Mouse (Mus musculus) CD4-positive, CD25-positive, alpha-beta regulatory T cell, adult 9 weeks (primary cell): Measurements from ENCODE around the gene Zbtb7a. TPM values are rescaled to one million over a fixed set of nuclear protein-coding genes. Genes with fewer than 3 reads are reported as not detected.

ENCODE experiments used
- polyA plus RNA-seq: library from polyadenylated mRNA; unstranded; fragments of 100-300 nt; shearing (Covaris generic); gene quantifications from one replicate; pipeline ENCODE4 v1.2.1, GENCODE M21; 2017

Gene Zbtb7a
- polyA plus RNA-seq = 18.9 TPM

GRCm38 (mm10) chr10:81134966-81135681 is at the start of gene Zbtb7a:
TSS of gene Zbtb7a (plus strand) at chr10:81135220.

GRCm38 (mm10) chr10:81105565-81106112 is 29.4 kb upstream of the Zbtb7a start, which contains the start of gene Map2k2:
TSS of gene Map2k2 (plus strand) at chr10:81105915.

GRCm38 (mm10) chr10:81167200-81168086 is 32.4 kb downstream of the Zbtb7a start, which contains the start of gene Pias4:
TSS of gene Pias4 (minus strand) at chr10:81167923.

GRCm38 (mm10) chr10:81176466-81177271 is 41.6 kb downstream of the Zbtb7a start, which contains the start of gene Eef2:
TSS of gene Eef2 (plus strand) at chr10:81176631.

GRCm38 (mm10) chr10:81182336-81183333 is 47.6 kb downstream of the Zbtb7a start, which contains the start of gene Dapk3:
TSS of gene Dapk3 (plus strand) at chr10:81183005.

GRCm38 (mm10) chr10:81183805-81184204 is 48.8 kb downstream of the Zbtb7a start, which contains the start of gene 4930442H23Rik:
TSS of gene 4930442H23Rik (minus strand) at chr10:81183849.

GRCm38 (mm10) chr10:81201807-81202758 is 67.1 kb downstream of the Zbtb7a start, which contains the start of gene Nmrk2:
TSS of gene Nmrk2 (minus strand) at chr10:81202051.

Other genes starting within 250 kb of the Zbtb7a start
- 269 TPM for gene Timm13, start 234.3 kb upstream of the Zbtb7a start, polyA plus RNA-seq
- gene Lmnb2, start 217.0 kb upstream of the Zbtb7a start, polyA plus RNA-seq = 10.1 TPM
- 80.1 TPM for gene Gadd45b, start 205.1 kb upstream of the Zbtb7a start, polyA plus RNA-seq
- gene Gng7, start 120.3 kb upstream of the Zbtb7a start, polyA plus RNA-seq = 0.14 TPM
- not detected for gene Diras1, start 109.6 kb upstream of the Zbtb7a start, polyA plus RNA-seq
- gene Slc39a3, start 97.8 kb upstream of the Zbtb7a start, polyA plus RNA-seq = 11.8 TPM
- gene Sgta, start 75.0 kb upstream of the Zbtb7a start, polyA plus RNA-seq = 113 TPM
- gene Thop1, start 65.2 kb upstream of the Zbtb7a start, polyA plus RNA-seq = 8.0 TPM
- gene Creb3l3, start 36.3 kb upstream of the Zbtb7a start, polyA plus RNA-seq = 0.25 TPM
- 31.9 TPM for gene Map2k2, start 29.3 kb upstream of the Zbtb7a start, polyA plus RNA-seq
- gene Pias4, start 32.7 kb downstream of the Zbtb7a start, polyA plus RNA-seq = 32.1 TPM
- gene Eef2, start 41.4 kb downstream of the Zbtb7a start, polyA plus RNA-seq = 984 TPM
- gene Dapk3, start 47.8 kb downstream of the Zbtb7a start, polyA plus RNA-seq = 12.1 TPM
- not detected for gene 4930442H23Rik, start 48.6 kb downstream of the Zbtb7a start, polyA plus RNA-seq
- gene Nmrk2, start 66.8 kb downstream of the Zbtb7a start, polyA plus RNA-seq = 0.37 TPM
- gene Atcay, start 95.6 kb downstream of the Zbtb7a start, polyA plus RNA-seq = 9.0 TPM
- gene Zfr2, start 97.9 kb downstream of the Zbtb7a start, polyA plus RNA-seq = 3.7 TPM
- 134 TPM for gene Matk, start 117.7 kb downstream of the Zbtb7a start, polyA plus RNA-seq
- gene Mrpl54, start 131.7 kb downstream of the Zbtb7a start, polyA plus RNA-seq = 139 TPM
- 38.6 TPM for gene Apba3, start 131.7 kb downstream of the Zbtb7a start, polyA plus RNA-seq
- gene Tjp3, start 156.4 kb downstream of the Zbtb7a start, polyA plus RNA-seq = 8.3 TPM
- 32.1 TPM for gene Pip5k1c, start 157.7 kb downstream of the Zbtb7a start, polyA plus RNA-seq
- 16.6 TPM for gene Cactin, start 185.9 kb downstream of the Zbtb7a start, polyA plus RNA-seq
- gene Tbxa2r, start 193.5 kb downstream of the Zbtb7a start, polyA plus RNA-seq = 41.7 TPM
- gene Gipc3, start 208.0 kb downstream of the Zbtb7a start, polyA plus RNA-seq = not detected
- 28.8 TPM for gene Hmg20b, start 215.3 kb downstream of the Zbtb7a start, polyA plus RNA-seq
- gene Mfsd12, start 222.3 kb downstream of the Zbtb7a start, polyA plus RNA-seq = 1.5 TPM
- gene 4930404N11Rik, start 230.6 kb downstream of the Zbtb7a start, polyA plus RNA-seq = 0.82 TPM
- gene Fzr1, start 243.3 kb downstream of the Zbtb7a start, polyA plus RNA-seq = 16.3 TPM
- 32.9 TPM for gene Dohh, start 249.2 kb downstream of the Zbtb7a start, polyA plus RNA-seq
- 3.4 TPM for gene Gm48551, start 249.2 kb downstream of the Zbtb7a start, polyA plus RNA-seq